Comparison of ENCODE assay signal across 9 mouse cellular contexts in genomic region chr19:5770311-5770710, GRCm38 (mm10). TPM values are rescaled to one million over a fixed set of nuclear protein-coding genes. Genes with fewer than 3 reads are reported as not detected.
A peak's percentile ranks its signal among the peaks of the same experiment; 100 is the strongest.
DNase-seq lines count a peak whose midpoint lies in the region; ATAC-seq and TF ChIP-seq lines count a peak whose summit lies in the region.
"Had no signal": no experiment of that assay in that cellular context is flagged by ENCODE, and none has a peak within 500 bp of the region (broad histone marks: within the 10 kb centered on the region; RNA-seq: fewer than 3 reads in every experiment).

No protein-coding gene starts in this region.

- no peak for ATAC-seq in forebrain, embryonic 16.5 days
- ATAC-seq in liver, postnatal 0 days: no peak

- no peak for TF ChIP-seq EP300 in ES-Bruce4 (IDR thresholded peaks at IDR 0.05; ENCODE audit: insufficient read depth, low read depth, low read length)
- TF ChIP-seq EP300 in liver, postnatal 0 days (IDR thresholded peaks at IDR 0.05; ENCODE audit: low read depth): no peak

- H3K36me3 ChIP-seq in heart, embryonic 10.5 days: peaks cover 47% of the 10 kb centered on the region
- H3K36me3 ChIP-seq in ES-Bruce4 (ENCODE audit: control insufficient read depth, insufficient read depth, low read length, poor library complexity, severe bottlenecking): 0 out of 2 replicates have a peak, but pooled peaks cover 3% of the 10 kb centered on the region
- peaks cover 7% of the 10 kb centered on the region for H3K36me3 ChIP-seq in forebrain, embryonic 16.5 days (ENCODE audit: control insufficient read depth, insufficient read depth)
- peaks cover 24% of the 10 kb centered on the region for H3K36me3 ChIP-seq in liver, postnatal 0 days (replicated peaks; ENCODE audit: insufficient read depth, low read length)

- H3K27ac ChIP-seq in heart, embryonic 10.5 days: peak overlapping the region; percentile 96
- no peak overlapping the region for H3K27ac ChIP-seq in ES-Bruce4 (ENCODE audit: insufficient read depth, low read length)
- H3K27ac ChIP-seq in forebrain, embryonic 16.5 days (ENCODE audit: low read length): peak overlapping the region; percentile 82; the same call in 1 of the 2 replicates
- H3K27ac ChIP-seq in liver, postnatal 0 days (ENCODE audit: low read depth): peak overlapping the region; percentile 83

- H3K4me1 ChIP-seq in heart, embryonic 10.5 days: peaks cover 20% of the 10 kb centered on the region
- H3K4me1 ChIP-seq in ES-Bruce4 (ENCODE audit: control insufficient read depth, insufficient read depth, low read length): no peaks in the 10 kb centered on the region
- H3K4me1 ChIP-seq in forebrain, embryonic 16.5 days (replicated peaks; ENCODE audit: control insufficient read depth, insufficient read depth, low read length): peaks cover 14% of the 10 kb centered on the region
- peaks cover 8% of the 10 kb centered on the region for H3K4me1 ChIP-seq in liver, postnatal 0 days (ENCODE audit: insufficient read depth)

- intact Hi-C loops in heart, postnatal 14 days (cut with DNase I): loop anchor here (2.0 to 10.0 kb wide), 2 partner anchors 42 to 364 kb away; partner anchors contain the start of gene Fam89b

- peak overlapping the region; percentile 85 for H3K4me2 ChIP-seq in forebrain, embryonic 16.5 days (ENCODE audit: low read length)
- H3K4me2 ChIP-seq in liver, postnatal 0 days (ENCODE audit: low read depth, low read length): peak overlapping the region; percentile 92

- 50% methylated on average over 9 of the region's 9 CpGs for WGBS in heart, embryonic 10.5 days
- WGBS in forebrain, embryonic 16.5 days: 46% methylated on average over 9 of the region's 9 CpGs
- WGBS in liver, postnatal 0 days (ENCODE audit: insufficient replicate concordance): 41% methylated on average over 9 of the region's 9 CpGs

- TF ChIP-seq POLR2A in ES-Bruce4 (IDR thresholded peaks at IDR 0.05; ENCODE audit: insufficient read depth, low read length): no peak

- peak overlapping the region; percentile 84 for H3K9ac ChIP-seq in ES-Bruce4 (ENCODE audit: low read depth, poor library complexity, severe bottlenecking)
- H3K9ac ChIP-seq in forebrain, embryonic 16.5 days (replicated peaks; ENCODE audit: low read depth, low read length): peak overlapping the region; percentile 86
- peak overlapping the region; percentile 84 for H3K9ac ChIP-seq in liver, postnatal 0 days (replicated peaks)

- peak overlapping the region; percentile 88 for H3K4me3 ChIP-seq in heart, embryonic 10.5 days
- H3K4me3 ChIP-seq in ES-Bruce4 (ENCODE audit: low read depth, low read length): peak overlapping the region; percentile 72
- peak overlapping the region; percentile 72 for H3K4me3 ChIP-seq in forebrain, embryonic 16.5 days (replicated peaks; ENCODE audit: low read length)
- H3K4me3 ChIP-seq in liver, postnatal 0 days (ENCODE audit: low read depth, low read length): peak overlapping the region; percentile 76

- no peak for TF ChIP-seq CTCF in ES-Bruce4 (IDR thresholded peaks at IDR 0.05; ENCODE audit: low read depth, low read length)
- TF ChIP-seq CTCF in liver, postnatal 0 days (IDR thresholded peaks at IDR 0.05; ENCODE audit: low read depth): no peak

- peak; percentile 70 for DNase-seq in heart, embryonic 10.5 days (ENCODE audit: low spot score)
- DNase-seq in heart, postnatal 14 days: no peak
- no peak for DNase-seq in liver, postnatal 0 days
- DNase-seq in layer of hippocampus, postnatal 14 days (ENCODE audit: low spot score in 2 of 2): no peak
- DNase-seq in spleen, adult 12 weeks (ENCODE audit: low spot score): no peak
- DNase-seq in frontal cortex, postnatal 14 days (ENCODE audit: low spot score in 2 of 2): no peak

- no peaks in the 10 kb centered on the region for H3K27me3 ChIP-seq in heart, embryonic 10.5 days (ENCODE audit: insufficient read depth, poor library complexity, severe bottlenecking)
- no peaks in the 10 kb centered on the region for H3K27me3 ChIP-seq in ES-Bruce4 (ENCODE audit: control insufficient read depth, insufficient read depth, low read length, poor library complexity, severe bottlenecking)
- no peaks in the 10 kb centered on the region for H3K27me3 ChIP-seq in forebrain, embryonic 16.5 days (replicated peaks; ENCODE audit: control insufficient read depth, insufficient read depth, low read length)
- no peaks in the 10 kb centered on the region for H3K27me3 ChIP-seq in liver, postnatal 0 days (ENCODE audit: insufficient read depth, low read length)
- H3K27me3 ChIP-seq: Patski had no signal

- H3K9me3 ChIP-seq in heart, embryonic 10.5 days: no peaks in the 10 kb centered on the region
- no peaks in the 10 kb centered on the region for H3K9me3 ChIP-seq in ES-Bruce4 (replicated peaks; ENCODE audit: control insufficient read depth, insufficient read depth, low read length, poor library complexity, severe bottlenecking)
- no peaks in the 10 kb centered on the region for H3K9me3 ChIP-seq in forebrain, embryonic 16.5 days (ENCODE audit: control insufficient read depth, low read length)
- no peaks in the 10 kb centered on the region for H3K9me3 ChIP-seq in liver, postnatal 0 days (ENCODE audit: low read length)

RNA-seq across cellular contexts. Expression of gene Scyl1, which starts 0.9 kb away (rescaled TPM):
- 74.4 and 75.2 TPM in 2 replicates for polyA plus RNA-seq in heart, embryonic 10.5 days (2016; fragmentation: Nextera tagmentation; extraction: Ambion mirVana)
- 10 to 100 TPM; 66.2 to 67.2 TPM for total RNA-seq in heart, postnatal 14 days (2021)
- polyA plus RNA-seq in ES-Bruce4 (2011; ENCODE audit: insufficient read depth, insufficient read length, low read depth, missing spikeins): 37.1 and 42.8 TPM in 2 replicates
- polyA plus RNA-seq in forebrain, embryonic 16.5 days (2015; fragmentation: Nextera tagmentation; extraction: Ambion mirVana): 66.2 and 79.4 TPM in 2 replicates
- polyA plus RNA-seq in liver, postnatal 0 days (2015; fragmentation: Nextera tagmentation; extraction: Ambion mirVana): 16.9 and 17.0 TPM in 2 replicates
- total RNA-seq in layer of hippocampus, postnatal 14 days (2021): 10 to 100 TPM; 73.6 to 75.1 TPM

RNA-seq across cellular contexts. Expression of gene Ltbp3, which starts 29.6 kb away (rescaled TPM):
- 4.2 and 4.3 TPM in 2 replicates for polyA plus RNA-seq in heart, embryonic 10.5 days (2016; fragmentation: Nextera tagmentation; extraction: Ambion mirVana)
- total RNA-seq in heart, postnatal 14 days (2021): 10 to 100 TPM; 47.2 to 55.5 TPM
- 5.9 and 8.2 TPM in 2 replicates for polyA plus RNA-seq in ES-Bruce4 (2011; ENCODE audit: insufficient read depth, insufficient read length, low read depth, missing spikeins)
- 11.4 and 11.6 TPM in 2 replicates for polyA plus RNA-seq in forebrain, embryonic 16.5 days (2015; fragmentation: Nextera tagmentation; extraction: Ambion mirVana)
- 1.3 and 1.4 TPM in 2 replicates for polyA plus RNA-seq in liver, postnatal 0 days (2015; fragmentation: Nextera tagmentation; extraction: Ambion mirVana)
- total RNA-seq in layer of hippocampus, postnatal 14 days (2021): 10 to 100 TPM; 24.7 to 32.7 TPM

RNA-seq across cellular contexts. Expression of gene Fam89b, which starts 40.9 kb away (rescaled TPM):
- 75.9 and 88.9 TPM in 2 replicates for polyA plus RNA-seq in heart, embryonic 10.5 days (2016; fragmentation: Nextera tagmentation; extraction: Ambion mirVana)
- total RNA-seq in heart, postnatal 14 days (2021): 10 to 100 TPM; 38.6 to 40.1 TPM
- 13.1 and 14.6 TPM in 2 replicates for polyA plus RNA-seq in ES-Bruce4 (2011; ENCODE audit: insufficient read depth, insufficient read length, low read depth, missing spikeins)
- polyA plus RNA-seq in forebrain, embryonic 16.5 days (2015; fragmentation: Nextera tagmentation; extraction: Ambion mirVana): 170 and 177 TPM in 2 replicates
- polyA plus RNA-seq in liver, postnatal 0 days (2015; fragmentation: Nextera tagmentation; extraction: Ambion mirVana): 28.9 and 31.0 TPM in 2 replicates
- 10 to 100 TPM; 32.1 to 41.1 TPM for total RNA-seq in layer of hippocampus, postnatal 14 days (2021)

RNA-seq across cellular contexts. Expression of gene Ehbp1l1, which starts 44.2 kb away (rescaled TPM):
- polyA plus RNA-seq in heart, embryonic 10.5 days (2016; fragmentation: Nextera tagmentation; extraction: Ambion mirVana): 69.0 and 130 TPM in 2 replicates
- 100 to 1,000 TPM; 124 to 141 TPM for total RNA-seq in heart, postnatal 14 days (2021)
- polyA plus RNA-seq in ES-Bruce4 (2011; ENCODE audit: insufficient read depth, insufficient read length, low read depth, missing spikeins): 4.3 and 5.4 TPM in 2 replicates
- 12.0 and 20.0 TPM in 2 replicates for polyA plus RNA-seq in forebrain, embryonic 16.5 days (2015; fragmentation: Nextera tagmentation; extraction: Ambion mirVana)
- 38.5 and 42.5 TPM in 2 replicates for polyA plus RNA-seq in liver, postnatal 0 days (2015; fragmentation: Nextera tagmentation; extraction: Ambion mirVana)
- 10 to 100 TPM; 15.6 to 20.1 TPM for total RNA-seq in layer of hippocampus, postnatal 14 days (2021)
